Mouse (Mus musculus) fibroblast of lung, adult 2 months (primary cell): ENCODE data around the gene Tekt3.

Source experiments
- DNase-seq: peaks from one replicate; pipeline ENCODE4 v3.0.0-alpha.2; 2011; ENCODE audit warnings: low read depth

Tekt3 gene

GRCm38 (mm10) chr11:63059911-63060310 lies 1.5 kb upstream of the Tekt3 start:
- DNase-seq, result no peak

GRCm38 (mm10) chr11:63066526-63066925 lies 5.1 kb downstream of the Tekt3 start:
- DNase-seq, result peak; percentile 36

GRCm38 (mm10) chr11:63070081-63070480 lies 8.6 kb downstream of the Tekt3 start:
- no peak for DNase-seq

- no peak for DNase-seq
Observed at GRCm38 (mm10) chr11:63084536-63084935, 23.1 kb downstream of the Tekt3 start.

- DNase-seq, result no peak
Observed at GRCm38 (mm10) chr11:63088672-63089071, 27.2 kb downstream of the Tekt3 start.

- DNase-seq, result no peak
Observed at GRCm38 (mm10) chr11:63090210-63090609, 28.8 kb downstream of the Tekt3 start.

GRCm38 (mm10) chr11:63090986-63091385 lies 29.5 kb downstream of the Tekt3 start:
- no peak for DNase-seq

- DNase-seq, result no peak
Observed at GRCm38 (mm10) chr11:63092271-63092670, 30.8 kb downstream of the Tekt3 start.

GRCm38 (mm10) chr11:63093601-63094000 lies 32.1 kb downstream of the Tekt3 start:
- no peak for DNase-seq

- DNase-seq, result no peak
Observed at GRCm38 (mm10) chr11:63094496-63094895, 33.0 kb downstream of the Tekt3 start.

GRCm38 (mm10) chr11:63098016-63098415 lies 36.6 kb downstream of the Tekt3 start:
- no peak for DNase-seq

GRCm38 (mm10) chr11:63099390-63099789 lies 37.9 kb downstream of the Tekt3 start:
- no peak for DNase-seq

- DNase-seq, result no peak
Observed at GRCm38 (mm10) chr11:63103256-63103655, 41.8 kb downstream of the Tekt3 start.

- DNase-seq, result no peak
Observed at GRCm38 (mm10) chr11:63104026-63104425, 42.6 kb downstream of the Tekt3 start.

GRCm38 (mm10) chr11:63109230-63109775 lies 47.8 kb downstream of the Tekt3 start:
- DNase-seq, result no peak

GRCm38 (mm10) chr11:63110329-63110728 lies 48.9 kb downstream of the Tekt3 start:
- DNase-seq, result no peak

- peak; percentile 99 for DNase-seq
Observed at GRCm38 (mm10) chr11:63114807-63115641, 53.6 kb downstream of the Tekt3 start.

- no peak for DNase-seq
Observed at GRCm38 (mm10) chr11:63116652-63117051, 55.2 kb downstream of the Tekt3 start.

- no peak for DNase-seq
Observed at GRCm38 (mm10) chr11:63117266-63117665, 55.8 kb downstream of the Tekt3 start.

- DNase-seq, result no peak
Observed at GRCm38 (mm10) chr11:63119791-63120190, 58.3 kb downstream of the Tekt3 start.

GRCm38 (mm10) chr11:63122249-63122648 lies 60.8 kb downstream of the Tekt3 start:
- DNase-seq, result no peak

- no peak for DNase-seq
Observed at GRCm38 (mm10) chr11:63122776-63123350, 61.4 kb downstream of the Tekt3 start.

- no peak for DNase-seq
Observed at GRCm38 (mm10) chr11:63124316-63124715, 62.9 kb downstream of the Tekt3 start.
